Mouse (Mus musculus): ENCODE data around the gene Npas2.

GRCm38 (mm10) chr1:39206942-39207341 is 13.4 kb downstream of the Npas2 start:
- TF ChIP-seq CTCF (IDR thresholded peaks at IDR 0.05; ENCODE audit: borderline replicate concordance, extremely low read depth, insufficient read depth, insufficient read length) = peak; percentile 26; the same call in 1 of the 2 replicates
- no peak for TF ChIP-seq POLR2A (IDR thresholded peaks at IDR 0.05; ENCODE audit: borderline replicate concordance, extremely low read depth, insufficient read depth, insufficient read length, poor library complexity, severe bottlenecking)
